Mouse (Mus musculus): ENCODE data around the gene Dab2ip.

GRCm38 (mm10) chr2:35592725-35593392 is 34.8 kb downstream of the Dab2ip start:
- TF ChIP-seq CTCF (IDR thresholded peaks at IDR 0.05; ENCODE audit: low read depth) (no peak), EP300 (IDR thresholded peaks at IDR 0.05; ENCODE audit: low read depth) (no peak)
